Mouse (Mus musculus): ENCODE measurements around the gene Sh3gl3.

DNA sequence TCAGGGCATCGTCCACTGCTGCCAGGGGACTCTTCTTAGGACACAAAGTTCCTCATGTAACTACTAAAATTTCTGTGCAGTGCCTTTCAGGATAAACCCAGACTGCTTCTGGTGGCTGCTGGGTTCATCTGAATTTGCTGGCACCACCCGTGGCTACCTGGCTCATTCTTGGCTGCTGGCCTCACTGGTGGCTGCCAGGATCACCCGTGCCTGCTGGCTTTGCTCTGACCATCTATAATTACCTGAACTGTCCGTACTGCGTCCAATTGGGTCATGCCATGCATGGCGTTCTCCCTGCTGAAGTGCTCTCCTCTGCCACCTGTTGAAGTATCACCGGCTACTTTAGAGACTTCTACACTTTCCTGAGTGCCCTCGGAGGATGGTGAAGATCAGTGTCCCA is 33.1 kb downstream of the Sh3gl3 start:
- TF ChIP-seq CTCF (conservative IDR thresholded peaks at IDR 0.05 in 1 of 2, IDR thresholded peaks at IDR 0.05 in 1 of 2; ENCODE audit: low read depth in 2 of 2, low read length in 2 of 2) (no peak), HCFC1 (IDR thresholded peaks at IDR 0.05; ENCODE audit: low read depth, low read length) (no peak), EP300 (IDR thresholded peaks at IDR 0.05; ENCODE audit: low read length) (no peak), ZNF384 (IDR thresholded peaks at IDR 0.05; ENCODE audit: low read depth, low read length) (no peak), KAT2A (IDR thresholded peaks at IDR 0.05; ENCODE audit: insufficient replicate concordance, low read length) (no peak), MXI1 (IDR thresholded peaks at IDR 0.05; ENCODE audit: low read depth, low read length) (no peak), POLR2A (IDR thresholded peaks at IDR 0.05; ENCODE audit: low read depth, low read length) (no peak), TCF12 (IDR thresholded peaks at IDR 0.05; ENCODE audit: low read depth, low read length) (no peak), CHD2 (IDR thresholded peaks at IDR 0.05; ENCODE audit: low read length) (no peak)

Measured in CH12.LX (cell line).